ENCODE assay signal across 8 mouse cellular contexts in the genomic region with DNA sequence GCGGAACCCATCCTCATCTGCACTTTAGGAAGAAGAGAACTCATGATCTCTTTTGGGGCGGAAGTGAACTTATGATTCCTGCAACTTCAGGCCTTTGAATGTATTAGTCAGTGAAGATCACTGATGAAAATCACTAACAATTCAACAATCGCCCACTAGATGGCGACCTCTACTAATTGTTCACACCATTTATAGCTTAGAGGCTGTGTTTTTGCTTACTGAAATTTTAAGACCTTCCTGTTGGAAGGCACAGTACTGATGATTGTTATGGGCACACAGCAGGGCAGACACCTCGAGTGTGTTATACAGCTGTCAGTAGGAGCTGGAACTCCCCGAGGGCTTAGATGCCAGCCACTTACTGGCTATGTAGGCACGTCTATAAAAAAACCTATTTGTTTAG. TPM values are rescaled to one million over a fixed set of nuclear protein-coding genes. Genes with fewer than 3 reads are reported as not detected.
DNase-seq lines count a peak whose midpoint lies in the region; ATAC-seq and TF ChIP-seq lines count a peak whose summit lies in the region.

No protein-coding gene starts in this region.

- TF ChIP-seq CTCF in heart, adult 2 months (IDR thresholded peaks at IDR 0.05), result peak; percentile 89

- no peak overlapping the region for H3K9ac ChIP-seq in heart, adult 2 months (ENCODE audit: low read depth, low read length)
- no peak overlapping the region for H3K9ac ChIP-seq in heart, embryonic 12.5 days
- no peak overlapping the region for H3K9ac ChIP-seq in forebrain, embryonic 11.5 days (ENCODE audit: low read length)
- no peak overlapping the region for H3K9ac ChIP-seq in hindbrain, embryonic 14.5 days

- intact Hi-C loops in heart, adult 2 months (cut with DNase I), result loop anchor here (1.0 kb wide), 1 partner anchor 190 kb away; no protein-coding TSS in a partner anchor

- H3K4me2 ChIP-seq in heart, embryonic 12.5 days, result no peak overlapping the region
- H3K4me2 ChIP-seq in forebrain, embryonic 11.5 days (ENCODE audit: low read depth, low read length, severe bottlenecking), result no peak overlapping the region
- no peak overlapping the region for H3K4me2 ChIP-seq in hindbrain, embryonic 14.5 days (replicated peaks)

- H3K9me3 ChIP-seq in heart, embryonic 12.5 days (replicated peaks), result no peaks in the 10 kb centered on the region
- no peaks in the 10 kb centered on the region for H3K9me3 ChIP-seq in forebrain, embryonic 11.5 days (ENCODE audit: control insufficient read depth, low read length)
- no peaks in the 10 kb centered on the region for H3K9me3 ChIP-seq in hindbrain, embryonic 14.5 days (ENCODE audit: control insufficient read depth, low read length)

- 9% methylated on average over 7 of the region's 7 CpGs for WGBS in heart, adult 2 months
- WGBS in heart, embryonic 12.5 days, result 24% methylated on average over 7 of the region's 7 CpGs
- WGBS in forebrain, embryonic 11.5 days, result 28% methylated on average over 7 of the region's 7 CpGs
- 19% methylated on average over 7 of the region's 7 CpGs for WGBS in hindbrain, embryonic 14.5 days

- peak in 1 of 2 experiments; percentile 10 for DNase-seq in heart, adult 2 months
- DNase-seq in c-Kit-negative CD71-positive TER-119-positive erythroid progenitor cells, embryonic 14.5 days (ENCODE audit: low read depth, low spot score), result peak; percentile 25
- peak; percentile 62 for DNase-seq in forebrain, embryonic 11.5 days (ENCODE audit: low spot score)
- peak; percentile 92 for DNase-seq in hindbrain, embryonic 14.5 days (ENCODE audit: low spot score)
- DNase-seq in layer of hippocampus, adult 9-11 months, result peak; percentile 50
- peak; percentile 70 for DNase-seq in lung, postnatal 25 days (ENCODE audit: low spot score)
- peak; percentile 78 to 85 for DNase-seq in right cerebral cortex, adult 2 months (ENCODE audit: low spot score in 2 of 2)

- H3K36me3 ChIP-seq in heart, adult 2 months (ENCODE audit: control insufficient read depth, insufficient read depth, low read length), result peaks cover 2% of the 10 kb centered on the region; the same call in 1 of the 2 replicates
- no peaks in the 10 kb centered on the region for H3K36me3 ChIP-seq in heart, embryonic 12.5 days
- no peaks in the 10 kb centered on the region for H3K36me3 ChIP-seq in forebrain, embryonic 11.5 days (ENCODE audit: control insufficient read depth, insufficient read depth, low read length)
- H3K36me3 ChIP-seq in hindbrain, embryonic 14.5 days (replicated peaks; ENCODE audit: control insufficient read depth, insufficient read depth), result no peaks in the 10 kb centered on the region

- H3K4me3 ChIP-seq in heart, adult 2 months, result no peak overlapping the region
- no peak overlapping the region for H3K4me3 ChIP-seq in heart, embryonic 12.5 days
- H3K4me3 ChIP-seq in forebrain, embryonic 11.5 days (ENCODE audit: low read depth, low read length), result no peak overlapping the region
- no peak overlapping the region for H3K4me3 ChIP-seq in hindbrain, embryonic 14.5 days (replicated peaks; ENCODE audit: low read length)

- H3K27ac ChIP-seq in heart, adult 2 months, result peak overlapping the region; percentile 6; the same call in 1 of the 2 replicates
- H3K27ac ChIP-seq in heart, embryonic 12.5 days (ENCODE audit: poor library complexity, severe bottlenecking), result no peak overlapping the region
- H3K27ac ChIP-seq in forebrain, embryonic 11.5 days (ENCODE audit: low read depth, low read length), result no peak overlapping the region
- no peak overlapping the region for H3K27ac ChIP-seq in hindbrain, embryonic 14.5 days

- H3K79me2 ChIP-seq in heart, adult 2 months (replicated peaks; ENCODE audit: control insufficient read depth, insufficient read depth, low read length), result no peaks in the 10 kb centered on the region; the same call in 1 of the 2 replicates

- H3K27me3 ChIP-seq in heart, adult 2 months (ENCODE audit: control insufficient read depth, insufficient read depth, low read length), result no peaks in the 10 kb centered on the region
- H3K27me3 ChIP-seq in heart, embryonic 12.5 days (replicated peaks), result no peaks in the 10 kb centered on the region
- no peaks in the 10 kb centered on the region for H3K27me3 ChIP-seq in forebrain, embryonic 11.5 days (ENCODE audit: control insufficient read depth, insufficient read depth, low read length)
- no peaks in the 10 kb centered on the region for H3K27me3 ChIP-seq in hindbrain, embryonic 14.5 days (ENCODE audit: control insufficient read depth, insufficient read depth, low read length)

- TF ChIP-seq POLR2A in heart, adult 2 months (IDR thresholded peaks at IDR 0.05; ENCODE audit: insufficient read depth, low read depth, low read length), result no peak

- no peak for ATAC-seq in heart, embryonic 12.5 days (ENCODE audit: insufficient number of reproducible peaks, low FRiP score)
- peak; percentile 82 for ATAC-seq in forebrain, embryonic 11.5 days (replicated peaks; ENCODE audit: low FRiP score)
- ATAC-seq in hindbrain, embryonic 14.5 days (ENCODE audit: low FRiP score), result peak; percentile 89

- H3K4me1 ChIP-seq in heart, adult 2 months (ENCODE audit: control insufficient read depth, insufficient read depth, low read length), result 0 out of 2 replicates have a peak, but pooled peaks cover 1% of the 10 kb centered on the region
- H3K4me1 ChIP-seq in heart, embryonic 12.5 days (replicated peaks), result peaks cover 8% of the 10 kb centered on the region; the same call in 1 of the 2 replicates
- no peaks in the 10 kb centered on the region for H3K4me1 ChIP-seq in forebrain, embryonic 11.5 days (replicated peaks; ENCODE audit: control insufficient read depth, insufficient read depth, low read length)
- H3K4me1 ChIP-seq in hindbrain, embryonic 14.5 days (replicated peaks; ENCODE audit: control insufficient read depth, insufficient read depth, low read length), result no peaks in the 10 kb centered on the region

- no peak for TF ChIP-seq EP300 in heart, adult 2 months (IDR thresholded peaks at IDR 0.05; ENCODE audit: insufficient read depth, low read depth, low read length)

RNA-seq across cellular contexts. Expression of a gene that starts 6.5 kb away (rescaled TPM):
- total RNA-seq in heart, adult 2 months (2021), result 10 to 100 TPM in 1 of 2 experiments, 1 to 10 TPM in 1; 8.4 to 12.8 TPM
- polyA plus RNA-seq in heart, adult 2 months (2012; rRNA removed), result 8.2 and 12.5 TPM in 2 replicates
- polyA plus RNA-seq in heart, embryonic 12.5 days (2016; fragmentation: Nextera tagmentation; extraction: Ambion mirVana), result 4.5 and 4.6 TPM in 2 replicates
- 1.5 and 2.2 TPM in 2 replicates for polyA plus RNA-seq in forebrain, embryonic 11.5 days (2014; fragmentation: Nextera tagmentation; extraction: Ambion mirVana)
- polyA plus RNA-seq in hindbrain, embryonic 14.5 days (2014; fragmentation: Nextera tagmentation; extraction: Ambion mirVana), result 1.3 and 1.6 TPM in 2 replicates

RNA-seq across cellular contexts. Expression of a gene that starts 38.9 kb away (rescaled TPM):
- total RNA-seq in heart, adult 2 months (2021), result not detected
- not detected in 2 replicates for polyA plus RNA-seq in heart, adult 2 months (2012; rRNA removed)
- polyA plus RNA-seq in heart, embryonic 12.5 days (2016; fragmentation: Nextera tagmentation; extraction: Ambion mirVana), result not detected in 2 replicates
- polyA plus RNA-seq in forebrain, embryonic 11.5 days (2014; fragmentation: Nextera tagmentation; extraction: Ambion mirVana), result not detected in 2 replicates
- 2.2 and 2.9 TPM in 2 replicates for polyA plus RNA-seq in hindbrain, embryonic 14.5 days (2014; fragmentation: Nextera tagmentation; extraction: Ambion mirVana)

RNA-seq across cellular contexts. Expression of a gene that starts 48.8 kb away (rescaled TPM):
- 10 to 100 TPM; 53.6 to 66.6 TPM for total RNA-seq in heart, adult 2 months (2021)
- polyA plus RNA-seq in heart, adult 2 months (2012; rRNA removed), result 29.0 and 42.6 TPM in 2 replicates
- 18.0 and 19.6 TPM in 2 replicates for polyA plus RNA-seq in heart, embryonic 12.5 days (2016; fragmentation: Nextera tagmentation; extraction: Ambion mirVana)
- polyA plus RNA-seq in forebrain, embryonic 11.5 days (2014; fragmentation: Nextera tagmentation; extraction: Ambion mirVana), result 2.4 and 3.4 TPM in 2 replicates
- polyA plus RNA-seq in hindbrain, embryonic 14.5 days (2014; fragmentation: Nextera tagmentation; extraction: Ambion mirVana), result 20.8 and 21.7 TPM in 2 replicates
